Mouse (Mus musculus): Measurements from ENCODE around the gene Ing5. TPM values are rescaled to one million over a fixed set of nuclear protein-coding genes. Genes with fewer than 3 reads are reported as not detected.
A peak's percentile ranks its signal among the peaks of the same experiment; 100 is the strongest.
"Not testable (repeated sequence)": the region's sequence is repeated elsewhere in the genome, so short reads cannot be mapped to it uniquely, and the experiment has no call there.

Gene Ing5
- total RNA-seq, 2 experiments from 2014 or later = 3.6 to 5.8 TPM

- Histone ChIP-seq H3K4me3 (no peak overlapping the region), H3K27ac (no peak overlapping the region)
- TF ChIP-seq CTCF (IDR thresholded peaks at IDR 0.05) = no peak
- DNase-seq = no peak
- intact Hi-C loops (cut with DNase I) = no loop called here
Observed at GRCm38 (mm10) chr1:93817823-93818532, 14.2 kb downstream of the Ing5 start.

GRCm38 (mm10) chr1:93818722-93819121 is 15.0 kb downstream of the Ing5 start:
- DNase-seq = no peak
- intact Hi-C loops (cut with DNase I) = no loop called here

GRCm38 (mm10) chr1:93823796-93824495 is 20.2 kb downstream of the Ing5 start:
- peak overlapping the region; percentile 77; the same call in 1 of the 2 replicates for H3K4me3 ChIP-seq
- intact Hi-C loops (cut with DNase I) = no loop called here
- DNase-seq = no peak

More at GRCm38 (mm10) chr1:93818722-93819121, 15.0 kb downstream of the Ing5 start:
- Histone ChIP-seq H3K27ac (no peak overlapping the region), H3K4me3 (no peak overlapping the region)
- TF ChIP-seq CTCF (IDR thresholded peaks at IDR 0.05) = no peak

GRCm38 (mm10) chr1:93824609-93825008 is 20.8 kb downstream of the Ing5 start, which contains the start of gene D2hgdh:
Gene D2hgdh (plus strand): TSS chr1:93824909.
- Histone ChIP-seq H3K27ac (peak within 1 kb of the TSS; percentile 100), H3K4me3 (peak within 1 kb of the TSS; percentile 77)
- no peak for TF ChIP-seq CTCF (IDR thresholded peaks at IDR 0.05)
- intact Hi-C loops (cut with DNase I) = no loop called here
- peak; percentile 23 for DNase-seq

More at GRCm38 (mm10) chr1:93823796-93824495, 20.2 kb downstream of the Ing5 start:
- peak overlapping the region; percentile 100 for H3K27ac ChIP-seq
- TF ChIP-seq CTCF (IDR thresholded peaks at IDR 0.05) = no peak

- peak; percentile 96 for DNase-seq
- Histone ChIP-seq H3K4me3 (peak overlapping the region; percentile 77), H3K27ac (peak overlapping the region; percentile 100)
- intact Hi-C loops (cut with DNase I) = no loop called here
- peak; percentile 34 for TF ChIP-seq CTCF (IDR thresholded peaks at IDR 0.05)
Observed at GRCm38 (mm10) chr1:93825105-93825674, 21.4 kb downstream of the Ing5 start.

- Histone ChIP-seq H3K27ac (peak overlapping the region; percentile 100), H3K4me3 (peak overlapping the region; percentile 77)
- DNase-seq = no peak
- TF ChIP-seq CTCF (IDR thresholded peaks at IDR 0.05) = no peak
- intact Hi-C loops (cut with DNase I) = no loop called here
Observed at GRCm38 (mm10) chr1:93825771-93826539, 22.2 kb downstream of the Ing5 start.

- Histone ChIP-seq H3K27ac (no peak overlapping the region), H3K4me3 (no peak overlapping the region)
- no peak for DNase-seq
- intact Hi-C loops (cut with DNase I) = no loop called here
- no peak for TF ChIP-seq CTCF (IDR thresholded peaks at IDR 0.05)
Observed at GRCm38 (mm10) chr1:93826540-93826835, 22.7 kb downstream of the Ing5 start.

GRCm38 (mm10) chr1:93832754-93833360 is 29.1 kb downstream of the Ing5 start:
- TF ChIP-seq CTCF (IDR thresholded peaks at IDR 0.05) = peak; percentile 36
- intact Hi-C loops (cut with DNase I) = loop anchor here (10.0 kb wide), 1 partner anchor 242 kb away; no protein-coding TSS in a partner anchor
- H3K4me3 ChIP-seq = not testable (repeated sequence)

GRCm38 (mm10) chr1:93834671-93835150 is 30.9 kb downstream of the Ing5 start:
- DNase-seq = no peak
- Histone ChIP-seq H3K4me3 (no peak overlapping the region), H3K27ac (no peak overlapping the region)
- intact Hi-C loops (cut with DNase I) = loop anchor here (10.0 kb wide), 1 partner anchor 240 kb away; no protein-coding TSS in a partner anchor
- TF ChIP-seq CTCF (IDR thresholded peaks at IDR 0.05) = no peak

More at GRCm38 (mm10) chr1:93832754-93833360, 29.1 kb downstream of the Ing5 start:
- not testable (repeated sequence) for H3K27ac ChIP-seq, DNase-seq

- intact Hi-C loops (cut with DNase I) = loop anchor here (10.0 kb wide), 1 partner anchor 240 kb away; no protein-coding TSS in a partner anchor
Observed at GRCm38 (mm10) chr1:93835211-93835610, 31.4 kb downstream of the Ing5 start.

GRCm38 (mm10) chr1:93835876-93836531 is 32.2 kb downstream of the Ing5 start:
- no peak for DNase-seq
- no peak overlapping the region for H3K27ac ChIP-seq
- intact Hi-C loops (cut with DNase I) = loop anchor here (10.0 kb wide), 1 partner anchor 239 kb away; no protein-coding TSS in a partner anchor
- H3K4me3 ChIP-seq = no peak overlapping the region
- no peak for TF ChIP-seq CTCF (IDR thresholded peaks at IDR 0.05)

More at GRCm38 (mm10) chr1:93835211-93835610, 31.4 kb downstream of the Ing5 start:
- H3K4me3 ChIP-seq = no peak overlapping the region
- TF ChIP-seq CTCF (IDR thresholded peaks at IDR 0.05) = no peak
- H3K27ac ChIP-seq = no peak overlapping the region
- no peak for DNase-seq

Measured in gastrocnemius, adult 2 months (tissue).